Mouse (Mus musculus): Measurements from ENCODE around the gene Hao2. TPM values are rescaled to one million over a fixed set of nuclear protein-coding genes. Genes with fewer than 3 reads are reported as not detected.

Hao2 gene
- polyA plus RNA-seq, 1 experiment from 2014 or later, result not detected

DNA sequence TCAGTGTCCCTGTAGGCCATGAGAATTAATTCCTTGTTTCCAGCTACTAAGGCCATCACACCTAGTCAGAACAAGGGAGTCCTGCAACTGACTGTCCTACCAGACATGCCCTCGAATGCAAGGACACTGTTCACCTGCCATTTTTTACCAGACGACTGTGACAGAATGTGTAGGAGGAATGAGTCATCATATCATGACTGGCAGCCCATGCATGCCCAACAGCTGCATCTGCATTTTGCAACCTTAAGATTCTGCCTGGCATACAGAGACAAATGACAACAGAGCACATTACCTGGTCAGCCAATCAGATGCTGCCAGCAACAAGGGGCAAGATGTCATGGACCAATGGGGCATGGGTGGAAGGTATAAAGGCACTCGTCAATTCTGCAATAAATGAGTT lies 27.4 kb upstream of the Hao2 start:
- no peak overlapping the region for H3K27ac ChIP-seq (ENCODE audit: low read depth, low read length)
- ATAC-seq, result no peak
- no peak overlapping the region for H3K4me3 ChIP-seq (ENCODE audit: low read depth, low read length)
- no peak overlapping the region for H3K9ac ChIP-seq (ENCODE audit: low read length)
- 89% methylated on average over 3 of the region's 3 CpGs for WGBS
- no peaks in the 10 kb centered on the region for H3K36me3 ChIP-seq (ENCODE audit: control insufficient read depth, insufficient read depth, low read length)
- no peak overlapping the region for H3K4me2 ChIP-seq (ENCODE audit: low read length)
- no peaks in the 10 kb centered on the region for H3K4me1 ChIP-seq (ENCODE audit: control insufficient read depth, insufficient read depth, low read length)
- no peak for DNase-seq (ENCODE audit: low spot score)
- no peaks in the 10 kb centered on the region for H3K27me3 ChIP-seq (replicated peaks; ENCODE audit: control insufficient read depth, insufficient read depth, low read length)
- no peaks in the 10 kb centered on the region for H3K9me3 ChIP-seq (replicated peaks; ENCODE audit: control insufficient read depth, low read length)

DNA sequence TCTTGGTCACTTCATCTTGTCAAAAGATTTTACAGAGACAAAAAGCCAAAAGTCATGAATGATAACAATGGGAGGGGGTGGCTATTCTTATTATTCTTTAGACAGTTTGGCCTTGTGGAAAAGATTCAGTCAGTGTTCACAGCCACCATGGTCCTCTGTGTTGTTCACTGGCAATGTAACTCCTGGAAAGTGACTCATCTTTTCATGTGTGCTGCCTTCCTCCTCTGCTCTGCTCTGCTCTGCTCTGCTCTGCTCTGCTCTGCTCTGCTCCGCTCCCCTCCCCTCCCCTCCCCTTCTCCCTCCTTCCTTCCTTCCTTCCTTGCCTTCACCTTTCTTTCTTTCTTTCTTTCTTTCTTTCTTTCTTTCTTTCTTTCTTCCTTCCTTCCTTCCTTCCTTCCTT lies 24.2 kb upstream of the Hao2 start:
- H3K36me3 ChIP-seq (ENCODE audit: control insufficient read depth, insufficient read depth, low read length), result no peaks in the 10 kb centered on the region
- no peak overlapping the region for H3K4me2 ChIP-seq (ENCODE audit: low read length)
- no peaks in the 10 kb centered on the region for H3K4me1 ChIP-seq (ENCODE audit: control insufficient read depth, insufficient read depth, low read length)
- no peak overlapping the region for H3K27ac ChIP-seq (ENCODE audit: low read depth, low read length)
- H3K4me3 ChIP-seq (ENCODE audit: low read depth, low read length), result no peak overlapping the region
- H3K27me3 ChIP-seq (replicated peaks; ENCODE audit: control insufficient read depth, insufficient read depth, low read length), result no peaks in the 10 kb centered on the region
- WGBS, result 89% methylated on average over 1 of the region's 1 CpGs
- no peak overlapping the region for H3K9ac ChIP-seq (ENCODE audit: low read length)
- no peaks in the 10 kb centered on the region for H3K9me3 ChIP-seq (replicated peaks; ENCODE audit: control insufficient read depth, low read length)
- DNase-seq (ENCODE audit: low spot score) (no peak), ATAC-seq (no peak)

DNA sequence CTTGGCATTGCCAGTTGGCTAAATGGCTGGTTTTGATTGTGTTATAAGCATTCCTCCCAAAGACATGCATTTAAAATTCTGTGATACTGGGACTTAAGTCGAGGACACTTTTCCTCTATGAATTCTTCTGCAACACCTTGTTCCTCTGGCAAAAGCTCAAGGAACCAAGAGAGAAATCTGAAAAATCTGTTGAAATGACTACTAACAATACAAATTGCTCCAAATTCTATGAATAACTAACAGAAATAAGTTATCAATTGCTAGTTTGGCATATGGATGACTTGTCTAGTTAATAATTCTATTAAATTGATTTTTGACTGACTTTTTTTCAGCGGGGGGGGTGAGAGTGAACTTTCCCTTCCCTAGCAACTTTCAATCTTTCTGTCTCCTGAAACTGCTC lies 23.8 kb upstream of the Hao2 start:
- no peak overlapping the region for H3K4me2 ChIP-seq (ENCODE audit: low read length)
- H3K4me1 ChIP-seq (ENCODE audit: control insufficient read depth, insufficient read depth, low read length), result no peaks in the 10 kb centered on the region
- H3K9me3 ChIP-seq (replicated peaks; ENCODE audit: control insufficient read depth, low read length), result no peaks in the 10 kb centered on the region
- no peak overlapping the region for H3K27ac ChIP-seq (ENCODE audit: low read depth, low read length)
- no peaks in the 10 kb centered on the region for H3K36me3 ChIP-seq (ENCODE audit: control insufficient read depth, insufficient read depth, low read length)
- no peaks in the 10 kb centered on the region for H3K27me3 ChIP-seq (replicated peaks; ENCODE audit: control insufficient read depth, insufficient read depth, low read length)
- H3K4me3 ChIP-seq (ENCODE audit: low read depth, low read length), result no peak overlapping the region
- DNase-seq (ENCODE audit: low spot score) (no peak), ATAC-seq (no peak)
- H3K9ac ChIP-seq (ENCODE audit: low read length), result no peak overlapping the region
- 81% methylated on average over 2 of the region's 2 CpGs for WGBS

DNA sequence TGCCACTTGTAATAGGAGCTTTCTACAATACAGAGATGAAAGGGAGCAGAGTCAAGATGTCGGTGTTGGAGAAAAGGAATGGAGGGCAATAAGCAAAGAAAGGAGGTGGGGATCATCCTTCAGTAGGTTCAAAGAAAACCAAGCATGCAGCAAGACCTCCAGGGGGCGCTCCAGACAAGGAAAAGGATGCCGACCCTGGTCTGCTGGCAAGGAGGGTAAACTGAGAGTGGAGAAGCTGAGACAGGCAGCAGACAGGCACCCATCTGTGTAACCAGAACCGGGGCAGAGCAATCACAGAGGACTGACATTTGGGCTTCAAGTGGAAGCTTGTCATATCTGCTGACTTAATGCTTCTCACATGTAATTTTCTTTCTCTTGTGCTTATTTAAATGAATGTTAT lies 22.6 kb upstream of the Hao2 start:
- DNase-seq (ENCODE audit: low spot score), result peak; percentile 66
- 7% methylated on average over 4 of the region's 4 CpGs for WGBS
- H3K9ac ChIP-seq (ENCODE audit: low read length), result no peak overlapping the region
- no peaks in the 10 kb centered on the region for H3K27me3 ChIP-seq (replicated peaks; ENCODE audit: control insufficient read depth, insufficient read depth, low read length)
- no peak overlapping the region for H3K4me3 ChIP-seq (ENCODE audit: low read depth, low read length)
- no peaks in the 10 kb centered on the region for H3K9me3 ChIP-seq (replicated peaks; ENCODE audit: control insufficient read depth, low read length)
- peak; percentile 55; the same call in 1 of the 2 replicates for ATAC-seq
- H3K36me3 ChIP-seq (ENCODE audit: control insufficient read depth, insufficient read depth, low read length), result no peaks in the 10 kb centered on the region
- no peak overlapping the region for H3K4me2 ChIP-seq (ENCODE audit: low read length)
- H3K4me1 ChIP-seq (ENCODE audit: control insufficient read depth, insufficient read depth, low read length), result no peaks in the 10 kb centered on the region
- no peak overlapping the region for H3K27ac ChIP-seq (ENCODE audit: low read depth, low read length)

DNA sequence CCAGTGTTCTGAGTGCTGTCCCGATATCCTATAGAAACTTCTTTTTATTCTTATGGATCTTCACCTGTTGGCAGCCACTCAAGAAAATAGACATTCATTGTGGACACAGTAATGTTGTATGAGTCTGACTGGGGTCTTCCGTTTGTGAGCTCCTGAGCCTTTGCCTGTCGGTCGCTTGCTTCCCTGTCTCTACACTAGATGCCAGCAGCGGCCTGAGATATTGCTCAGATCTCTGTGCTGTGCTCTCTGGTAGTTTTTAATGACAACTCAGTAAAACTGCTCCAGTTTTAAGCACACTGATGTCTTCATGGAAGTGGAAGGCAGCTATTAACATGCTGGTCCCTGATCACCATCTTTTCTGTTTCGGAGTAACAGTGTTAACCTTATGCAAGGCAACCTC lies 20.6 kb upstream of the Hao2 start:
- DNase-seq (ENCODE audit: low spot score), result no peak
- no peaks in the 10 kb centered on the region for H3K9me3 ChIP-seq (replicated peaks; ENCODE audit: control insufficient read depth, low read length)
- H3K4me1 ChIP-seq (ENCODE audit: control insufficient read depth, insufficient read depth, low read length), result no peaks in the 10 kb centered on the region
- WGBS, result 89% methylated on average over 6 of the region's 6 CpGs
- no peak overlapping the region for H3K27ac ChIP-seq (ENCODE audit: low read depth, low read length)
- no peak for ATAC-seq
- H3K4me2 ChIP-seq (ENCODE audit: low read length), result no peak overlapping the region
- H3K9ac ChIP-seq (ENCODE audit: low read length), result no peak overlapping the region
- no peaks in the 10 kb centered on the region for H3K36me3 ChIP-seq (ENCODE audit: control insufficient read depth, insufficient read depth, low read length)
- no peaks in the 10 kb centered on the region for H3K27me3 ChIP-seq (replicated peaks; ENCODE audit: control insufficient read depth, insufficient read depth, low read length)
- no peak overlapping the region for H3K4me3 ChIP-seq (ENCODE audit: low read depth, low read length)

DNA sequence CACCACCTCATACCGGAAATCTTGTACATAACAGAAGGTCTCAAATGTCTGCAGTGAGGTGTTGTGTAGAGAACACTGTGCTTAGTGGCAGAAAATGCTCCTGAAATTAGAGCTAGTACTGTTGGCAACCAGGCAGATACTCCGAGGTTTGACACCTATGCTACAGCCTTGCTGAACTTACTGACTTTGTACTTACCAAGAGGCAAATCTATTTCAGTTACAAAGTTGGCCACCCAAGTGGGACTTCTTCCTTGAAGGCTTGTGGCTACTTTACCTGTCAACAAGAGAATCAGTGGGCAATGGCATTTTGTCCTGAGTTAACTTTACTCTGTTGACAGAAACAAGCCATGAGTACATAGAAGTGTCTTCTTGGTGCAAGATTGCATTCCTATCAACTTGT lies 4.6 kb upstream of the Hao2 start:
- no peak overlapping the region for H3K27ac ChIP-seq (ENCODE audit: low read depth, low read length)
- no peaks in the 10 kb centered on the region for H3K27me3 ChIP-seq (replicated peaks; ENCODE audit: control insufficient read depth, insufficient read depth, low read length)
- no peak overlapping the region for H3K4me3 ChIP-seq (ENCODE audit: low read depth, low read length)
- DNase-seq (ENCODE audit: low spot score) (no peak), ATAC-seq (no peak)
- no peaks in the 10 kb centered on the region for H3K9me3 ChIP-seq (replicated peaks; ENCODE audit: control insufficient read depth, low read length)
- H3K36me3 ChIP-seq (ENCODE audit: control insufficient read depth, insufficient read depth, low read length), result no peaks in the 10 kb centered on the region
- 92% methylated on average over 2 of the region's 2 CpGs for WGBS
- no peak overlapping the region for H3K4me2 ChIP-seq (ENCODE audit: low read length)
- H3K4me1 ChIP-seq (ENCODE audit: control insufficient read depth, insufficient read depth, low read length), result no peaks in the 10 kb centered on the region
- no peak overlapping the region for H3K9ac ChIP-seq (ENCODE audit: low read length)

DNA sequence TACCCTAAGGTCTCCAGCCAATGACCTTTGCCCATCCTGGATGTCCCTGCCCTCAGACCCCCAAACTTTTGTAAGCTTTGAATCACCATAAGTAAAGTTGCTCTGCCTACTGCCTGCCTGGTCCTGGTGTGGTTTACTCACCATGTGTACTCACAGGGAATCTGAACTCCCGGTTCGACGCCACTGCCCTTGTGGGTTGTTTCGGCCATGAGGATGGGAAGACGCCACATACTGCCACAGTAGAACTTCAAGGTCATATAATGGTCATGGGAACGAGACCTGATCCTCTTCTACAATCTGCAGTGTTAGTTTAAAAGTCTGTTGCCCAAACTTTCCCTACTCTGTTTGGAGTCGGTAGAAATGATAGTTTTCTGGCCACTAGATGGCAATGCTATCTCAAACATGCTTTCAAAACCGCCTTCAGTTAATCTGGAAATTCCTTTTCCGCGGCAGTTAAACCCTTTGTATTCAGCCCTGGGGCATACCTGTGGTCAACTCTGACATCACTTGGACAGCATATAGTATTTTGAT lies 2.1 kb upstream of the Hao2 start:
- DNase-seq (ENCODE audit: low spot score), result peak; percentile 72
- H3K9ac ChIP-seq (ENCODE audit: low read length), result no peak overlapping the region
- H3K4me3 ChIP-seq (ENCODE audit: low read depth, low read length), result no peak overlapping the region
- H3K4me2 ChIP-seq (ENCODE audit: low read length), result no peak overlapping the region
- no peaks in the 10 kb centered on the region for H3K9me3 ChIP-seq (replicated peaks; ENCODE audit: control insufficient read depth, low read length)
- no peaks in the 10 kb centered on the region for H3K4me1 ChIP-seq (ENCODE audit: control insufficient read depth, insufficient read depth, low read length)
- no peak overlapping the region for H3K27ac ChIP-seq (ENCODE audit: low read depth, low read length)
- H3K27me3 ChIP-seq (replicated peaks; ENCODE audit: control insufficient read depth, insufficient read depth, low read length), result no peaks in the 10 kb centered on the region
- peak; percentile 40; the same call in 1 of the 2 replicates for ATAC-seq
- H3K36me3 ChIP-seq (ENCODE audit: control insufficient read depth, insufficient read depth, low read length), result no peaks in the 10 kb centered on the region
- 48% methylated on average over 10 of the region's 10 CpGs for WGBS

DNA sequence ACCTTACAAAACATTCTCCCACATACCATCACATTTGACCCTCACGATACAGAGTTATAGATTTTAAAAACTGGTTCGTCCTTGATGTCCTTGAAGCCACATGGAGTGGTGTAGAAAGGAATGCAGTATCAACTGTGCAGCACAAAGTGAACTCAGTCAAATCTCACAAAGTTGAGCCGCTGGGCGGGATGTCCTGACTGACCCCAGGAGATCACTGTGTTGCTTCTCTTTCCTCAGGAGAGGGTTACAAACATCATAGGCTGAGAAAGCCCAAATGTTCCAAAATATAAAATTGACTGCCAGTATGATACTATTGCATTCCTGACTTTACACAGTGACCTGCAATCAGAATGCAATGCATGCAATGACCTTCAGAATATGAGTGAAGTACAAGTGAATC lies 2.6 kb downstream of the Hao2 start:
- no peaks in the 10 kb centered on the region for H3K27me3 ChIP-seq (replicated peaks; ENCODE audit: control insufficient read depth, insufficient read depth, low read length)
- WGBS, result 90% methylated on average over 4 of the region's 4 CpGs
- ATAC-seq (no peak), DNase-seq (ENCODE audit: low spot score) (no peak)
- no peak overlapping the region for H3K4me3 ChIP-seq (ENCODE audit: low read depth, low read length)
- no peaks in the 10 kb centered on the region for H3K36me3 ChIP-seq (ENCODE audit: control insufficient read depth, insufficient read depth, low read length)
- H3K9ac ChIP-seq (ENCODE audit: low read length), result no peak overlapping the region
- H3K4me1 ChIP-seq (ENCODE audit: control insufficient read depth, insufficient read depth, low read length), result no peaks in the 10 kb centered on the region
- H3K4me2 ChIP-seq (ENCODE audit: low read length), result no peak overlapping the region
- H3K27ac ChIP-seq (ENCODE audit: low read depth, low read length), result no peak overlapping the region
- H3K9me3 ChIP-seq (replicated peaks; ENCODE audit: control insufficient read depth, low read length), result no peaks in the 10 kb centered on the region

DNA sequence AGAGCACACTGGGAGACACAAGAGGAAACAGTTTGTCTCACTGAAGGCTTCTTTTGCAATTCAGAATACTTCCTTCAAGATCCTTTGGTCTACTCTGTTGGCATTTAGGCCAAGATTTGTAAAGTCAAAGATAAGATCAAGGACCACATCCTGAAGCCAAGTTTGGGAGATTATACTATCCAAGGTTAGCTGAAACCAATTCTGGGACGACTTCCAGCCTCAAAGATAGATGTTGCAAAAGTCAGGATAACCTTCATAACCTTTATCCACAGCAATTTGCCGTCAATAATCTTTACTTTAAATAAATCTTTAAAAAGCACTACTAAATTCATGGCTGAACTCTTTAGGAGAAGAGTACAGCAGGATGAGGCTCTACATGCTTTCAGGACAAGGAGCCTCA lies 4.8 kb downstream of the Hao2 start:
- H3K4me2 ChIP-seq (ENCODE audit: low read length), result no peak overlapping the region
- ATAC-seq (no peak), DNase-seq (ENCODE audit: low spot score) (no peak)
- no peak overlapping the region for H3K9ac ChIP-seq (ENCODE audit: low read length)
- no peaks in the 10 kb centered on the region for H3K36me3 ChIP-seq (ENCODE audit: control insufficient read depth, insufficient read depth, low read length)
- H3K4me3 ChIP-seq (ENCODE audit: low read depth, low read length), result no peak overlapping the region
- H3K27ac ChIP-seq (ENCODE audit: low read depth, low read length), result no peak overlapping the region
- no peaks in the 10 kb centered on the region for H3K9me3 ChIP-seq (replicated peaks; ENCODE audit: control insufficient read depth, low read length)
- no peaks in the 10 kb centered on the region for H3K27me3 ChIP-seq (replicated peaks; ENCODE audit: control insufficient read depth, insufficient read depth, low read length)
- 77% methylated on average over 2 of the region's 2 CpGs for WGBS
- no peaks in the 10 kb centered on the region for H3K4me1 ChIP-seq (ENCODE audit: control insufficient read depth, insufficient read depth, low read length)

All from forebrain, embryonic 14.5 days (tissue).